Mouse (Mus musculus): ENCODE results near the gene Mdga1.
A peak's percentile ranks its signal among the peaks of the same experiment; 100 is the strongest.

The Mdga1 gene

GRCm38 (mm10) chr17:29981568-29981967 is 11.7 kb upstream of the Mdga1 start:
- DNase-seq (ENCODE audit: low spot score): no peak

- DNase-seq (ENCODE audit: low spot score): no peak
These were observed 10.0 kb upstream of the Mdga1 start for GRCm38 (mm10) chr17:29979841-29980240.

- no peak for DNase-seq (ENCODE audit: low spot score)
These were observed 9.1 kb upstream of the Mdga1 start for GRCm38 (mm10) chr17:29979020-29979419.

GRCm38 (mm10) chr17:29975731-29976130 is 5.8 kb upstream of the Mdga1 start:
- peak; percentile 90 for DNase-seq (ENCODE audit: low spot score)

GRCm38 (mm10) chr17:29973226-29973625 is 3.3 kb upstream of the Mdga1 start:
- no peak for DNase-seq (ENCODE audit: low spot score)

GRCm38 (mm10) chr17:29971761-29972432 is 2.0 kb upstream of the Mdga1 start:
- DNase-seq (ENCODE audit: low spot score): no peak

GRCm38 (mm10) chr17:29965506-29965905 is 4.4 kb downstream of the Mdga1 start:
- DNase-seq (ENCODE audit: low spot score): no peak

- no peak for DNase-seq (ENCODE audit: low spot score)
These were observed 6.1 kb downstream of the Mdga1 start for GRCm38 (mm10) chr17:29963730-29964259.

- DNase-seq (ENCODE audit: low spot score): no peak
These were observed 14.0 kb downstream of the Mdga1 start for GRCm38 (mm10) chr17:29955880-29956279.

- no peak for DNase-seq (ENCODE audit: low spot score)
These were observed 15.6 kb downstream of the Mdga1 start for GRCm38 (mm10) chr17:29954316-29954715.

GRCm38 (mm10) chr17:29951100-29951499 is 18.8 kb downstream of the Mdga1 start:
- DNase-seq (ENCODE audit: low spot score): peak; percentile 26

- no peak for DNase-seq (ENCODE audit: low spot score)
These were observed 19.3 kb downstream of the Mdga1 start for GRCm38 (mm10) chr17:29950574-29950973.

GRCm38 (mm10) chr17:29947271-29947714 is 22.6 kb downstream of the Mdga1 start:
- DNase-seq (ENCODE audit: low spot score): no peak

- no peak for DNase-seq (ENCODE audit: low spot score)
These were observed 25.5 kb downstream of the Mdga1 start for GRCm38 (mm10) chr17:29944376-29944775.

- no peak for DNase-seq (ENCODE audit: low spot score)
These were observed 30.9 kb downstream of the Mdga1 start for GRCm38 (mm10) chr17:29939011-29939410.

GRCm38 (mm10) chr17:29937350-29937781 is 32.5 kb downstream of the Mdga1 start:
- DNase-seq (ENCODE audit: low spot score): no peak

GRCm38 (mm10) chr17:29934133-29934851 is 35.6 kb downstream of the Mdga1 start:
- no peak for DNase-seq (ENCODE audit: low spot score)

GRCm38 (mm10) chr17:29932753-29933152 is 37.1 kb downstream of the Mdga1 start:
- DNase-seq (ENCODE audit: low spot score): no peak

- no peak for DNase-seq (ENCODE audit: low spot score)
These were observed 38.5 kb downstream of the Mdga1 start for GRCm38 (mm10) chr17:29931224-29931945.

GRCm38 (mm10) chr17:29928751-29929237 is 41.1 kb downstream of the Mdga1 start:
- peak; percentile 32 for DNase-seq (ENCODE audit: low spot score)

- no peak for DNase-seq (ENCODE audit: low spot score)
These were observed 44.0 kb downstream of the Mdga1 start for GRCm38 (mm10) chr17:29925608-29926606.

Data from urinary bladder, postnatal 25 days (tissue).